Mouse (Mus musculus): ENCODE data around the gene Dlec1. TPM values are rescaled to one million over a fixed set of nuclear protein-coding genes. Genes with fewer than 3 reads are reported as not detected.

Gene Dlec1
- polyA plus RNA-seq, 1 experiment: 2.4 TPM

DNA sequence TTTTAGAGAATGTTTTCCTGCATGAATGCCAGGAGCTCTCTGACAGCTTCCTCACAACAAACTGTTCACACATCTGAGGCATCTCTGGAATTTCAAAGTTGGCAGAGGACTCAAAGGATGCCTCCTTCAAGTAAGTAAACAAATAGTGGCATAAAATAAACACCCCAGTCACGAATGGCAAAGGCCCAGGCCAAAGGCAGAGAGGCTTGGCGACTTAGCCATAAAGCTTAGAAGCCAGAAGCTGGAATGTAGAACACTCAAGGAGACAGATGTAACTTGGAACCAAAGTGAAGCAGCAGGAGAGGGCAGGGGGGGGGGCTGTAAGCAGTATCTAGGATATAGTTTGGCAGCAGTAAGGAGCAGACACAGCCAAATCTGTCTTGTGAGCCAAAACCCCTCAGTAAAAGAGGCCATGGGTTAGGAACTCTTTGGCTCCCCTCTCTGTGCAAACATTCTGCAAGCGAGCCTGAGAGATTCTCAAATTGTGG lies 79.0 kb downstream of the Dlec1 start:
- no peaks in the 10 kb centered on the region for H3K9me3 ChIP-seq (replicated peaks; ENCODE audit: control insufficient read depth, insufficient read depth, low read length, poor library complexity, severe bottlenecking)
- TF ChIP-seq POLR2A (IDR thresholded peaks at IDR 0.05; ENCODE audit: insufficient read depth, low read length) (no peak), CTCF (IDR thresholded peaks at IDR 0.05; ENCODE audit: low read depth, low read length) (no peak), EP300 (IDR thresholded peaks at IDR 0.05; ENCODE audit: insufficient read depth, low read depth, low read length) (no peak)
- H3K9ac ChIP-seq (ENCODE audit: low read depth, poor library complexity, severe bottlenecking): no peak overlapping the region
- H3K27me3 ChIP-seq (ENCODE audit: control insufficient read depth, insufficient read depth, low read length, poor library complexity, severe bottlenecking): no peaks in the 10 kb centered on the region
- H3K4me3 ChIP-seq (ENCODE audit: low read depth, low read length): no peak overlapping the region
- H3K36me3 ChIP-seq (ENCODE audit: control insufficient read depth, insufficient read depth, low read length, poor library complexity, severe bottlenecking): no peaks in the 10 kb centered on the region
- no peak overlapping the region for H3K27ac ChIP-seq (ENCODE audit: insufficient read depth, low read length)
- H3K4me1 ChIP-seq (ENCODE audit: control insufficient read depth, insufficient read depth, low read length): no peaks in the 10 kb centered on the region

DNA sequence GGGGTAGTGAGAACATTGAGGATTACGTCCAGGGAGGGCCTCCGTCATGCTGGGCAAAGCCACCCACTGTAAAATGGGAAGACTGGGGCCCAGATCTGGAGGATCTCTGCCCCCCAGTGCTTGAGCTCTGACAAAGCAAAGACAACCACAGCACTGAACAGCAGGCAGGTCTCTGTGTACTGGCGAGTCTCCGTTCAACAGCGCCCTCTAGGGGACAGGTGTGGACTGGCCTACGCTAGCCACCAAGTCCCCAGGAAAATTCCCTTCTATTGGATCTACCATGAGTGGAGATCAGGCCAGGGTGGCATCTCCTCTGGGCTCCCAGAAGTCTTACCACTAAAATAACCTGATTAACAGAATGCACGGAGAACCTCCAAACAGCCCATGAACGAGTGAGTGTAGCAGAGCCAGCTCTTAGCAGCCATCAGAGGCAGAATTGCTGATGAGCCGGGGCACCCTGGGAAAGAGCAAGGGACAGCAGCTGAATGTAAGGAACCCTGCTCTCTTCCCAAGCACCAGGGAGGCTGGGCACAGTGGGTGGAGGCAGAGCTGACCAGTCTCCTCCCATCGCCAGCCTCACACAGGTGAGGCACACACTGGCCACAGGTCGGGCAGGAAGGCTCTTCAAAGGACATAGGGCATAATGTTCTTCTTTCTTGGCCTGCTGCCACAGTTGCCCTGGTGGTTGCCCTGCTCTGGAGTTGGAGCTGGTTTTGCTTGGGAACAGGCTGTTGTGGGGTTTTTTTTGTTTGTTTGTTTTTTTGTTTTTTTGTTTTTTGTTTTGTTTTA lies 90.1 kb downstream of the Dlec1 start:
- H3K9ac ChIP-seq (ENCODE audit: low read depth, poor library complexity, severe bottlenecking): no peak overlapping the region
- H3K4me3 ChIP-seq (ENCODE audit: low read depth, low read length): no peak overlapping the region
- TF ChIP-seq POLR2A (IDR thresholded peaks at IDR 0.05; ENCODE audit: insufficient read depth, low read length): no peak
- no peak for TF ChIP-seq EP300 (IDR thresholded peaks at IDR 0.05; ENCODE audit: insufficient read depth, low read depth, low read length)
- peak; percentile 99 for TF ChIP-seq CTCF (IDR thresholded peaks at IDR 0.05; ENCODE audit: low read depth, low read length)
- no peaks in the 10 kb centered on the region for H3K36me3 ChIP-seq (ENCODE audit: control insufficient read depth, insufficient read depth, low read length, poor library complexity, severe bottlenecking)
- no peaks in the 10 kb centered on the region for H3K9me3 ChIP-seq (replicated peaks; ENCODE audit: control insufficient read depth, insufficient read depth, low read length, poor library complexity, severe bottlenecking)
- no peaks in the 10 kb centered on the region for H3K4me1 ChIP-seq (ENCODE audit: control insufficient read depth, insufficient read depth, low read length)
- H3K27ac ChIP-seq (ENCODE audit: insufficient read depth, low read length): no peak overlapping the region
- H3K27me3 ChIP-seq (ENCODE audit: control insufficient read depth, insufficient read depth, low read length, poor library complexity, severe bottlenecking): no peaks in the 10 kb centered on the region

Other genes with a start within 250 kb of the Dlec1 start
- 20.2 and 20.5 TPM in 2 replicates for gene Ctdspl, start 176.0 kb upstream of the Dlec1 start, polyA plus RNA-seq (2011; ENCODE audit: insufficient read depth, insufficient read length, low read depth, missing spikeins)
- 37.0 and 40.0 TPM in 2 replicates for gene Vill, start 49.7 kb upstream of the Dlec1 start, polyA plus RNA-seq (2011; ENCODE audit: insufficient read depth, insufficient read length, low read depth, missing spikeins)
- 22.0 and 23.2 TPM in 2 replicates for gene Plcd1, start 9.0 kb upstream of the Dlec1 start, polyA plus RNA-seq (2011; ENCODE audit: insufficient read depth, insufficient read length, low read depth, missing spikeins)
- gene Acaa1b, start 54.6 kb downstream of the Dlec1 start, polyA plus RNA-seq (2011; ENCODE audit: insufficient read depth, insufficient read length, low read depth, missing spikeins): 0.78 and 2.1 TPM in 2 replicates
- not detected in 2 replicates for gene Gm47289, start 56.7 kb downstream of the Dlec1 start, polyA plus RNA-seq (2011; ENCODE audit: insufficient read depth, insufficient read length, low read depth, missing spikeins)
- 0.34 TPM in 1 of 2 replicates, not detected in the other for gene Slc22a13, start 106.6 kb downstream of the Dlec1 start, polyA plus RNA-seq (2011; ENCODE audit: insufficient read depth, insufficient read length, low read depth, missing spikeins)
- gene Oxsr1, start 219.9 kb downstream of the Dlec1 start, polyA plus RNA-seq (2011; ENCODE audit: insufficient read depth, insufficient read length, low read depth, missing spikeins): 85.3 and 86.3 TPM in 2 replicates
- gene Acaa1a, start 237.2 kb downstream of the Dlec1 start, polyA plus RNA-seq (2011; ENCODE audit: insufficient read depth, insufficient read length, low read depth, missing spikeins): 20.7 and 23.9 TPM in 2 replicates
- gene Myd88, start 238.9 kb downstream of the Dlec1 start, polyA plus RNA-seq (2011; ENCODE audit: insufficient read depth, insufficient read length, low read depth, missing spikeins): 6.2 and 7.0 TPM in 2 replicates

Data from ES-Bruce4 (cell line).